Mouse (Mus musculus) intestine, embryonic 16.5 days (tissue): Measurements from ENCODE around the gene Slc22a12. TPM values are rescaled to one million over a fixed set of nuclear protein-coding genes. Genes with fewer than 3 reads are reported as not detected.

ENCODE experiments used
- ATAC-seq: fragments of 200-750 bp; cut with Nextera tagmentation; 2 replicates; pipeline ENCODE4 v1.8.0; 2017; ENCODE audit warnings: moderate TSS enrichment, moderate library complexity
- H3K27ac ChIP-seq: fragments of 300-500 bp; sonication (generic); 2 replicates; pipeline ENCODE4 v1.5.1; 2014; ENCODE audit warnings: mild to moderate bottlenecking, low read length
- H3K27me3 ChIP-seq: fragments of 300-500 bp; sonication (generic); replicated peaks from 2 replicates; pipeline ENCODE4 v1.6.1; 2014; ENCODE audit warnings: low read length, control low read depth, mixed read lengths; ENCODE audit not compliant: control insufficient read depth, insufficient read depth
- H3K36me3 ChIP-seq: fragments of 300-500 bp; sonication (generic); 2 replicates; pipeline ENCODE4 v1.6.1; 2014; ENCODE audit warnings: low read length, control low read depth; ENCODE audit not compliant: control insufficient read depth, insufficient read depth
- H3K4me1 ChIP-seq: fragments of 300-500 bp; sonication (generic); 2 replicates; pipeline ENCODE4 v1.6.1; 2014; ENCODE audit warnings: low read length, control low read depth, mixed read lengths; ENCODE audit not compliant: control insufficient read depth, insufficient read depth
- H3K4me2 ChIP-seq: fragments of 300-500 bp; sonication (generic); 2 replicates; pipeline ENCODE4 v1.6.1; 2014; ENCODE audit warnings: low read depth, low read length, control low read depth
- H3K4me3 ChIP-seq: fragments of 300-500 bp; sonication (generic); 2 replicates; pipeline ENCODE4 v1.5.1; 2014; ENCODE audit warnings: mild to moderate bottlenecking, low read length
- H3K9ac ChIP-seq: fragments of 300-500 bp; sonication (generic); 2 replicates; pipeline ENCODE4 v1.6.1; 2014; ENCODE audit warnings: low read depth, low read length
- H3K9me3 ChIP-seq: fragments of 300-500 bp; sonication (generic); 2 replicates; pipeline ENCODE4 v1.6.1; 2016; ENCODE audit warnings: low read length, control low read depth; ENCODE audit not compliant: control insufficient read depth
- WGBS: fragments of 180-500 bp; shearing (Covaris S2); extraction: QIAGEN DNeasy Blood & Tissue Kit; methylation state at CpG from one replicate; pipeline ENCODE4 v1.1.7; 2014; 5-methylcytosine and 5-hydroxymethylcytosine counted together
- polyA plus RNA-seq: library from polyadenylated mRNA; unstranded; fragments of >200 nt; fragmentation: Nextera tagmentation; extraction: Ambion mirVana; gene quantifications from 2 replicates; pipeline ENCODE4 v1.2.1, GENCODE M21; 2015

The Slc22a12 gene
- not detected in 2 replicates for polyA plus RNA-seq

DNA sequence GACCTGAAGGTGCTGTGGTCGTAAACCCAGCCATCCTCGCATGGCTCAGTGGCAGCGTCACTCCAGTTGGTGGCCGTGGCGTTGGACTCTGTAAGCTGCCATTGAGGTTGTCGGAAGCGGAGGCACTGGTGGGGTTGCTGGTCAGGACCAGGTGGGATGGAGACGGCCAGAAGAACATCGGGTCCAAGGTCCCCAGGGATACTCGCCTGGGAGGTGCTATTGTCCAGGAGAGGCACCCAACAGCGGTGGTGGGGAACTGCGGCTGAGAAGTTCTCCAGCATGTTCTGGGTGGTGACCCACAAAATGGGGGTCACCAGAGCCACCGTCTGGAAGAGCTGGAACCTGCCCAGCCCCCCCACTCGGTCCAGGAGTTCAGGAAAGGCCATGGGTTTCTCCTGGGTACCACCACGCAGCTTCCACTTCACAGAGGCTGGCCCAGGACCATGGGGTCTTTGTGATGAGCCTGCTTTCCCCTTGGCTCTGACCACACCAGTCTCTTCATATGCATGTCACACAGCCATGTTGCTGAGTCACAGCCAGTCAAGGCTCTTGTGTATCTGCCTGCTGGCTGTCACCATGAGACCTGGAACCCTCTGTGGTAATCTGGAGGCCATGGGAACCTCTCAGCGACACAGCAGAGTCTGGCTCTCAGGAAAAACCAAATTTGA lies at the start of gene Slc22a12:
Gene Slc22a12, minus strand, starts transcription at position 666 of the 668 bp plus-strand sequence.
- 88% methylated on average over 16 of the region's 16 CpGs for WGBS
- ATAC-seq, result no peak
- Histone ChIP-seq H3K4me2 (no peak within 1 kb of the TSS), H3K4me3 (no peak within 1 kb of the TSS), H3K27ac (no peak within 1 kb of the TSS), H3K27me3 (no peaks in the 10 kb centered on the region), H3K36me3 (no peaks in the 10 kb centered on the region), H3K9me3 (peaks cover 4% of the 10 kb centered on the region; the same call in 1 of the 2 replicates), H3K4me1 (no peaks in the 10 kb centered on the region), H3K9ac (no peak within 1 kb of the TSS)

DNA sequence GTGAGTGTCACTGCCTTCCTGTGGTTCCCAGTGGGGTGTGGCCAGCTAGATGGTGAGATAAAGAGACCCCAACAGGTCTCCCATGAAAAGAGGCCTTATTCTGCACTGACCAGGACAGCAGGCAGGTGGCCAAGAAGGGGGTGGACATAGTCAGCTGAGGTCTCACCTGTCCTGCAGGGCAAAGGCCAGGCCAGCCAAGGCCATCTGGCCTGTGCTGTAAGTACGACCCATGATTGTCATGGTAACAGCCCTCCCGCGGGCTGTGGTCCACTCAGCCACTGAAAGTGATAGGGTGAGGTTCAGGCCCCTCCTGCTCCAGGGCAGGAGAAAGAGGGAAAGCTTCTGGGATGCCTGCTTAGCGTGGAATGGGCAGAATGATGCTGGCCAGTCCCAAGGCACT lies 29.2 kb upstream of the Slc22a12 start:
- no peaks in the 10 kb centered on the region for H3K27me3 ChIP-seq
- no peak overlapping the region for H3K4me3 ChIP-seq
- no peak overlapping the region for H3K9ac ChIP-seq
- no peaks in the 10 kb centered on the region for H3K9me3 ChIP-seq
- H3K36me3 ChIP-seq, result no peaks in the 10 kb centered on the region
- H3K4me2 ChIP-seq, result no peak overlapping the region
- H3K4me1 ChIP-seq, result 0 out of 2 replicates have a peak, but pooled peaks cover 2% of the 10 kb centered on the region
- no peak overlapping the region for H3K27ac ChIP-seq
- 29% methylated on average over 4 of the region's 4 CpGs for WGBS
- no peak for ATAC-seq

DNA sequence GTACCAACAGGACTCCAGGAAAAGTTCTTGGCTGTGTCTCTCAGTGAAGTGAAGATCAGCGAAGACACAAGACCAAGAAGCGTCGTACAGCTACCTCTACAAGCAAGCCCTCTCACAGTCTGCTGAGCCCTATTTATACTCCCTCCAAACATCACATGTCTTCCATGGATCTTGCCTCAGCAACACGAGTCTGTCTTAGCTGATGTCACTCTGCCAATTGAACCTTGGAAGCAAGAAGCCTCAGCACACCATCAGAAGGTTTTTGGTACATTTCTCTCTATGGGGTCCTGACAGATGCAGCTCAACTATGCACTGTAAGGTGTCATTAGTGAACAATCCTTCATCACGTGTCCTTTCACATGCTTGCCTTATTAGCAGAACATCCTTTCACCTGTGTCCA lies 28.6 kb upstream of the Slc22a12 start:
- no peak for ATAC-seq
- Histone ChIP-seq H3K27me3 (no peaks in the 10 kb centered on the region), H3K9ac (no peak overlapping the region), H3K9me3 (no peaks in the 10 kb centered on the region), H3K27ac (no peak overlapping the region), H3K36me3 (no peaks in the 10 kb centered on the region), H3K4me1 (no peaks in the 10 kb centered on the region), H3K4me2 (no peak overlapping the region), H3K4me3 (no peak overlapping the region)
- whole genome bisulfite sequencing, result 78% methylated on average over 5 of the region's 5 CpGs

DNA sequence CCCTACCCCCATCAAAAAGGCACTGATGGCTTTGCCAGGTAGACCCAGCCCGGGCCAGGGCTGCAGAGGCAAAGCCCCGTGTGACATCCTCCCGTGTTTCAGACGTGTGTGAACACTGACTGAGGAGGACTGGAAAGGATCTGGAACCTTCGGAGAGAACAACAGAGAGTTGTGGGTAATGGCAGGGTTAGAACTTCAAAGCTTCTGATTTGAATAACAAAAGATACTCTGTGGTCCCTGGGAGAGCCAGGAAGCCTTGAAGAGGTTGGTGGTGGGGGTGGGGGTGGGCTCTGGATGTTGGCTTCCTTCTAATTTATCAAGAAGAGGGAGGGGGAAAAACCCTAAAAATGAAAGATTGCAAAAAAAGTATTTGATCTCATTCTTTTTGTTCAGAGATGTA lies 26.7 kb upstream of the Slc22a12 start:
- Histone ChIP-seq H3K4me2 (no peak overlapping the region), H3K9ac (no peak overlapping the region), H3K27ac (no peak overlapping the region), H3K27me3 (no peaks in the 10 kb centered on the region), H3K4me3 (no peak overlapping the region), H3K36me3 (no peaks in the 10 kb centered on the region), H3K9me3 (no peaks in the 10 kb centered on the region), H3K4me1 (no peaks in the 10 kb centered on the region)
- ATAC-seq, result no peak
- WGBS, result 47% methylated on average over 5 of the region's 5 CpGs

DNA sequence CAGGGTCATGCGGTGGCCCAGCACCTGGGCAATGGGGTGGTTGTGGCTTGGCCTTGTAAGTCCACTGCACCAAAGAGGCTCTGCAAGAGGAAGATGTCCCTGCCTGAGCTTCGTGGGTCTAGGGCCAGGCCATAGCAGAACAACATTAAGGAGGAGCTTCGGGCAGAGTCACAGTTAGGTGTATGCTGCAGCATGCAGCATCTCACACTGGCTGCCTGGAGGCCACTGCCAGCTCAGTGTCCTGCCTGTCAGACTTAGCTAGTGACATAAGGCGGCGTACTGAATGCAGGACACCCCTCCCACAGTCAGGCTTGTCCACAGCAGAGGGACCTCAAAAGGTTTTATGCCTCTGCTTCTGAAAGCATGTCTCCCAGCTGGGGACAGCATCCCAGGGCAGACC lies 26.2 kb upstream of the Slc22a12 start:
- 80% methylated on average over 5 of the region's 5 CpGs for WGBS
- no peak for ATAC-seq
- no peaks in the 10 kb centered on the region for H3K9me3 ChIP-seq
- H3K27ac ChIP-seq, result no peak overlapping the region
- H3K9ac ChIP-seq, result no peak overlapping the region
- no peaks in the 10 kb centered on the region for H3K4me1 ChIP-seq
- H3K27me3 ChIP-seq, result no peaks in the 10 kb centered on the region
- no peak overlapping the region for H3K4me2 ChIP-seq
- no peaks in the 10 kb centered on the region for H3K36me3 ChIP-seq
- no peak overlapping the region for H3K4me3 ChIP-seq

DNA sequence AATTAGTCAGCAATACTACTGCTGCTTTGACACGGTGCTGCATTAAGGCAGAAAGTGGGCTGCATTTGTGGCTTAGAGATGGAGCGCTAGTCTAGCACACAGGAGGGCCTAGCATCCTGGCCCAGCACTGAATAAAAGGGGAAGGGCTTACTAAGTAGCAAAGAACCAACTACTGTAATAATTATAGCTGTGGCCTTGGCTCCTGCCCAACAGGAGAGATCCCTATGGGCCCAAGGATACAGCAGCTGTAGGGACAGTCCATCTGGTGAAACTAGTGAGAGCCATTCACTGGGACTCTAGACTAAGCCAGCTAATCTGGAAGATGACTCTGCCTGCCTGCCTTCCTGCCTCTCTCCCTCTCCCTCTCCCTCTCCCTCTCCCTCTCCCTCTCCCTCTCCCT lies 23.6 kb upstream of the Slc22a12 start:
- Histone ChIP-seq H3K36me3 (no peaks in the 10 kb centered on the region), H3K27me3 (no peaks in the 10 kb centered on the region), H3K4me3 (no peak overlapping the region)

DNA sequence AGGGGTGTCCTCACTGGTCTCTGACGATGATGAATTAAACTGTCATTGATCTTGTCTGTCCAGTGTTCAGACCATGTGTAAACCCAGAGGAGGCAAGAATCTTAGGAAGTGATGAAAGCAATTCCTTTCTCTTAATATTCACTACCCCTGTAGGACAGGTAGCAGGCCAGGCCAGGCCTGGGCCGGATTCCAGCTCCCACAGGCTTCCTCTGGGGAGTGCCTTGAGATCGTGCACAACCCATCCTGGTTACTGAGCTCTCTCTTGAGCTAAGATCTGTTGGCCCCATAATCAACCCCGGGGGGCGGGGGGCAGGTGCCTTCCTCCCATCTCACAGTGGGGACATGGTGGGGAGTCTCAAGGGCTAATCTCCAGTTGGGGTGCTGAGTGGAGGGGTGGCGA lies 22.3 kb upstream of the Slc22a12 start:
- Histone ChIP-seq H3K4me1 (no peaks in the 10 kb centered on the region), H3K27ac (no peak overlapping the region), H3K9ac (no peak overlapping the region), H3K36me3 (no peaks in the 10 kb centered on the region), H3K9me3 (no peaks in the 10 kb centered on the region), H3K4me3 (no peak overlapping the region), H3K4me2 (no peak overlapping the region), H3K27me3 (no peaks in the 10 kb centered on the region)
- 90% methylated on average over 6 of the region's 6 CpGs for WGBS
- no peak for ATAC-seq

More for the DNA sequence above, 23.6 kb upstream of the Slc22a12 start:
- no peaks in the 10 kb centered on the region for H3K4me1 ChIP-seq
- no peak for ATAC-seq
- H3K4me2 ChIP-seq, result no peak overlapping the region
- H3K9me3 ChIP-seq, result no peaks in the 10 kb centered on the region
- no peak overlapping the region for H3K27ac ChIP-seq
- no peak overlapping the region for H3K9ac ChIP-seq
- WGBS, result 82% methylated on average over 2 of the region's 2 CpGs

DNA sequence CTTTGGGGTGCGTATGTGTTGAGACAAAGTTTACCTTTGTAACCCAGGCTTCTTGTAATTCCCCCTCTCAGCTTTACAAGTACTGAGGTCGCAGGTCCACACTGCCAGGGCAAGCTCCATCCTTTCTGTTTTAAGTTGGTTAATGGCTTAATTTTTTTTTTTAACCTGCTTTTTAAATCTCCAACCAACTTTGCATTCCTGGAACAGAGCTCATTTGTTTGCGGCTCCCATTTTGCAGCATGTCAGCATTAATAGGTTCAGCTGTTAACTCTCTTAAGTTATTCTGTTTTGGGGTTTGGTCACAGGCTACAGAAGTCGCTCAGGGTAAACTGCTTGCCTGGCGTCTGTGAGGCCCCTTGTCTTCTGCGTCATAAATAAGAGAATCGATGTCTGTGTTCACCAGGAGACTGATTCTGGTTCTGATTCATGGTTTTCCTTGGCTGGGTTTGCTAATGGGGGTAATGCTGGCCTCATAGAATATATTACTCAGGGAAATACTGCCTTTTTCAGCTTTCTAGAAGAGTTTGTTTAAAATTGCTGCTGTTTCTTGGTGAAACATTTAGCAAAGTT lies 17.5 kb upstream of the Slc22a12 start:
- no peak overlapping the region for H3K27ac ChIP-seq
- H3K9ac ChIP-seq, result no peak overlapping the region
- 66% methylated on average over 7 of the region's 7 CpGs for WGBS
- ATAC-seq, result no peak
- H3K36me3 ChIP-seq, result no peaks in the 10 kb centered on the region
- H3K4me2 ChIP-seq, result no peak overlapping the region
- H3K27me3 ChIP-seq, result no peaks in the 10 kb centered on the region
- H3K4me1 ChIP-seq, result no peaks in the 10 kb centered on the region
- no peaks in the 10 kb centered on the region for H3K9me3 ChIP-seq
- no peak overlapping the region for H3K4me3 ChIP-seq

DNA sequence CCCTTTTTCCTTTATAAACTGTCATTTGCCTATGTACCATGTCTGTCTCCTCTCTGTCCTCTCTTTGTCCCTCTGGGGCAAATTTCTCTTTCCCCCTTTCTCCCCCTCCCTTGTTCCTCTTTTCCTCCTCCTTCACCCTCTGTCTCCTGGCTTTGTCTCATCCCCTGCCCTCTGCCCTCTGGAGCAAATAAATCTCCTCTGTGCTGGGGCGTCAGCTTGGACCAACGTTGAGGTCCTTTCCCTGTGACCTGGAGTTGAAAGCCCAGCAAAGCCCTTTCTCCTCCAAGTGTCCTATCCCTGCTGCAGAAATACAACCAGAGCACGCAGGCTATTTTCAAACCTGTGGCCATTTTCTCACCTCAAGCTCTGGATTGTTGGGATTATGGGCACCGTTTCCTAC lies 16.7 kb upstream of the Slc22a12 start:
- no peaks in the 10 kb centered on the region for H3K27me3 ChIP-seq
- WGBS, result 62% methylated on average over 4 of the region's 4 CpGs
- no peaks in the 10 kb centered on the region for H3K4me1 ChIP-seq
- no peak overlapping the region for H3K4me3 ChIP-seq
- no peaks in the 10 kb centered on the region for H3K9me3 ChIP-seq
- H3K9ac ChIP-seq, result no peak overlapping the region
- H3K36me3 ChIP-seq, result no peaks in the 10 kb centered on the region
- ATAC-seq, result no peak
- no peak overlapping the region for H3K4me2 ChIP-seq
- H3K27ac ChIP-seq, result no peak overlapping the region
